ENCODE assay signal across 8 mouse cellular contexts in the genomic region with DNA sequence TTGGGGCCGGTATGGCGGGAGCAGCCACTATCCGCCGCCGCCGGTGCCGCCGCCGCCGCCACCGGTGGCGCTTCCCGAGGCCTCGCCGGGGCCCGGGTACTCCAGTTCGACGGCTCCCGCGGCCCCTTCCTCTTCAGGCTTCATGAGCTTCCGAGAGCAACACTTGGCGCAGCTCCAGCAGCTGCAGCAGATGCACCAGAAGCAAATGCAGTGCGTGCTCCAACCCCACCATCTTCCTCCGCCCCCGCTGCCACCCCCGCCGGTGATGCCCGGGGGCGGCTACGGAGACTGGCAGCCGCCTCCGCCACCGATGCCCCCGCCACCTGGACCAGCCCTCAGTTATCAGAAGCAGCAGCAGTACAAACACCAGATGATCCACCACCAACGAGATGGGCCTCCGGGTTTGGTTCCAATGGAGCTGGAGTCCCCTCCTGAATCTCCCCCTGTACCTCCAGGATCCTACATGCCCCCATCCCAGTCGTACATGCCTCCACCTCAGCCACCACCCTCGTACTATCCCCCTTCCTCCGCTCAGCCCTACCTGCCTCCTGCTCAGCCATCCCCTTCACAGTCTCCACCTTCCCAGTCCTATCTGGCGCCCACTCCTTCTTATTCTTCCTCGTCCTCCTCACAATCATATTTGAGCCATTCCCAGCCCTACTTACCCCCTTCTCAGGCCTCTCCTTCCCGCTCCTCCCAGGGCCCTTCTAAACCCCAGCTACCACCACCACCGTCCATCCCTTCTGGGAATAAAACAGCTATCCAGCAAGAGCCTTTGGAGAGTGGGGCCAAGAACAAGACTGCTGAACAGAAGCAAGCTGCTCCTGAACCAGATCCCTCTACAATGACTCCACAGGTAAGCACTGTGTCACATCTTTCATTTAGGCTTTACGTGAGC. TPM values are rescaled to one million over a fixed set of nuclear protein-coding genes. Genes with fewer than 3 reads are reported as not detected.
DNase-seq lines count a peak whose midpoint lies in the region; ATAC-seq and TF ChIP-seq lines count a peak whose summit lies in the region.

No protein-coding gene starts in this region.

- dilution Hi-C loops in CH12.LX (cut with MboI; ENCODE audit: extremely low pct_ligation_motif_present, extremely low pct_unique_long_range_greater_than_20kb, low sequenced_read_pairs): no loop called here

- TF ChIP-seq RAD21 in CH12.LX (IDR thresholded peaks at IDR 0.05; ENCODE audit: low read depth, low read length): no peak

- peaks cover 3% of the 10 kb centered on the region for H3K9me3 ChIP-seq in CH12.LX (replicated peaks; ENCODE audit: low read length)
- no peaks in the 10 kb centered on the region for H3K9me3 ChIP-seq in lung, embryonic 15.5 days

- peaks cover 0 to 12% of the 10 kb centered on the region in 2 experiments for H3K36me3 ChIP-seq in CH12.LX (replicated peaks in 1 of 2; ENCODE audit: control insufficient read depth in 1 of 2, insufficient read depth in 1 of 2, low read length in 1 of 2)
- no peaks in the 10 kb centered on the region for H3K36me3 ChIP-seq in lung, embryonic 15.5 days

- H3K9ac ChIP-seq in CH12.LX (ENCODE audit: insufficient read depth, low read depth): peak overlapping the region; percentile 87
- peak overlapping the region; percentile 96 for H3K9ac ChIP-seq in lung, embryonic 15.5 days

- in situ Hi-C loops in CH12.LX (cut with MboI; ENCODE audit: low pct_ligation_motif_present, low pct_unique_long_range_greater_than_20kb, low sequenced_read_pairs): loop anchor here (25.0 kb wide), 1 partner anchor 184 kb away; no protein-coding TSS in a partner anchor

- peaks cover 46% of the 10 kb centered on the region for H3K79me2 ChIP-seq in CH12.LX (replicated peaks; ENCODE audit: control insufficient read depth, extremely low read depth, insufficient read depth, poor library complexity, severe bottlenecking)

- no peak overlapping the region for H3K27ac ChIP-seq in CH12.LX (ENCODE audit: insufficient read depth, low read depth)
- peak overlapping the region; percentile 66 for H3K27ac ChIP-seq in cortical plate, adult 2 months (ENCODE audit: insufficient read depth, low read length)
- peak overlapping the region; percentile 81 for H3K27ac ChIP-seq in lung, embryonic 15.5 days

- peak overlapping the region; percentile 72 to 92 (median 91) for H3K4me3 ChIP-seq in CH12.LX (replicated peaks in 1 of 3; ENCODE audit: low read depth in 2 of 3, low read length in 2 of 3, poor library complexity in 1 of 3)
- H3K4me3 ChIP-seq in cortical plate, adult 2 months (ENCODE audit: insufficient read depth, low read length): peak overlapping the region; percentile 92
- H3K4me3 ChIP-seq in lung, embryonic 15.5 days: peak overlapping the region; percentile 74

- no peak for DNase-seq in CH12.LX (ENCODE audit: extremely low read depth)
- peak; percentile 64 for DNase-seq in NIH3T3 (ENCODE audit: low read depth)
- peak; percentile 51 for DNase-seq in gastrocnemius, postnatal 14 days
- DNase-seq in layer of hippocampus, adult 9-10 months (ENCODE audit: low spot score): peak; percentile 25
- peak; percentile 8 for DNase-seq in retina, adult 2 months (ENCODE audit: low read depth, low spot score)
- no peak for DNase-seq in T-cell, adult 2 months (ENCODE audit: low spot score)

- no peak for TF ChIP-seq EP300 in CH12.LX (IDR thresholded peaks at IDR 0.05; ENCODE audit: low read length)

- under 1% methylated on average over 44 of the region's 44 CpGs for WGBS in lung, embryonic 15.5 days

- H3K27me3 ChIP-seq in CH12.LX (replicated peaks): no peaks in the 10 kb centered on the region
- no peaks in the 10 kb centered on the region for H3K27me3 ChIP-seq in lung, embryonic 15.5 days

- H3K4me2 ChIP-seq in CH12.LX (ENCODE audit: insufficient read depth, low read depth, poor library complexity, severe bottlenecking): peak overlapping the region; percentile 84
- peak overlapping the region; percentile 88 for H3K4me2 ChIP-seq in lung, embryonic 15.5 days

- ATAC-seq in lung, embryonic 15.5 days (ENCODE audit: borderline replicate concordance, extremely low read depth, low FRiP score, low TSS enrichment): peak; percentile 44

- intact Hi-C loops in gastrocnemius, postnatal 14 days (cut with DNase I; ENCODE audit: low total_unique reads): no loop called here

- TF ChIP-seq POLR2A in CH12.LX (IDR thresholded peaks at IDR 0.05; ENCODE audit: low read depth, low read length): no peak
- TF ChIP-seq POLR2A in cortical plate, adult 2 months (IDR thresholded peaks at IDR 0.05; ENCODE audit: extremely low read depth, insufficient read depth, low read length): no peak

- H3K4me1 ChIP-seq in CH12.LX (ENCODE audit: control insufficient read depth in 1 of 2, insufficient read depth in 2 of 2): peaks cover 0 to 13% of the 10 kb centered on the region in 2 experiments; a peak in 2 of 4 replicates
- peaks cover 3% of the 10 kb centered on the region; the same call in 1 of the 2 replicates for H3K4me1 ChIP-seq in cortical plate, adult 2 months (ENCODE audit: control insufficient read depth, insufficient read depth, low read length)
- peaks cover 22% of the 10 kb centered on the region for H3K4me1 ChIP-seq in lung, embryonic 15.5 days

- TF ChIP-seq CTCF in CH12.LX (conservative IDR thresholded peaks at IDR 0.05 in 1 of 2, IDR thresholded peaks at IDR 0.05 in 1 of 2; ENCODE audit: low read depth in 2 of 2, low read length in 2 of 2): no peak
- TF ChIP-seq CTCF in cortical plate, adult 2 months (IDR thresholded peaks at IDR 0.05; ENCODE audit: extremely low read depth, insufficient read depth, low read length): no peak

TF ChIP-seq in CH12.LX, 34 proteins besides CTCF, POLR2A, EP300 and RAD21:
- peak; percentile 41; the same call in 1 of the 2 replicates for TF ChIP-seq UBTF (IDR thresholded peaks at IDR 0.05; ENCODE audit: low read depth, low read length)
- no peak for TF ChIP-seq USF1 (IDR thresholded peaks at IDR 0.05; ENCODE audit: low read depth, low read length)

RNA-seq across cellular contexts. Expression of gene Ylpm1, which starts 0.6 kb away (rescaled TPM):
- total RNA-seq in CH12.LX (2012; rRNA removed) (20.1 and 22.3 TPM in 2 replicates), CH12.LX (2014; rRNA removed) (19.3 and 20.7 TPM in 2 replicates)
- 56.8 and 58.7 TPM in 2 replicates for polyA plus RNA-seq in CH12.LX (2012; ENCODE audit: insufficient read length, low read depth)
- polyA plus RNA-seq in cortical plate, adult 2 months (2012; rRNA removed): 64.0 and 69.9 TPM in 2 replicates
- total RNA-seq in gastrocnemius, postnatal 14 days (2021): 10 to 100 TPM; 15.4 to 17.5 TPM
- 23.3 and 28.4 TPM in 2 replicates for polyA plus RNA-seq in lung, embryonic 15.5 days (2015; fragmentation: Nextera tagmentation; extraction: Ambion mirVana)

RNA-seq across cellular contexts. Expression of gene Arel1, which starts 26.1 kb away (rescaled TPM):
- total RNA-seq in CH12.LX (2012; rRNA removed) (18.5 and 21.6 TPM in 2 replicates), CH12.LX (2014; rRNA removed) (20.0 and 22.5 TPM in 2 replicates)
- polyA plus RNA-seq in CH12.LX (2012; ENCODE audit: insufficient read length, low read depth): 14.2 and 16.9 TPM in 2 replicates
- polyA plus RNA-seq in cortical plate, adult 2 months (2012; rRNA removed): 66.9 and 70.4 TPM in 2 replicates
- 10 to 100 TPM; 15.7 to 17.4 TPM for total RNA-seq in gastrocnemius, postnatal 14 days (2021)
- 13.8 and 16.1 TPM in 2 replicates for polyA plus RNA-seq in lung, embryonic 15.5 days (2015; fragmentation: Nextera tagmentation; extraction: Ambion mirVana)

RNA-seq across cellular contexts. Expression of gene Fcf1, which starts 26.1 kb away (rescaled TPM):
- total RNA-seq in CH12.LX (2012; rRNA removed) (152 and 188 TPM in 2 replicates), CH12.LX (2014; rRNA removed) (273 and 340 TPM in 2 replicates)
- polyA plus RNA-seq in CH12.LX (2012; ENCODE audit: insufficient read length, low read depth): 239 and 265 TPM in 2 replicates
- 71.3 and 74.5 TPM in 2 replicates for polyA plus RNA-seq in cortical plate, adult 2 months (2012; rRNA removed)
- total RNA-seq in gastrocnemius, postnatal 14 days (2021): 10 to 100 TPM; 25.2 to 25.3 TPM
- 139 and 144 TPM in 2 replicates for polyA plus RNA-seq in lung, embryonic 15.5 days (2015; fragmentation: Nextera tagmentation; extraction: Ambion mirVana)

Comparison
In these comparisons a context has a peak if more than half of its experiments do, and no peak if none do; other contexts are left out.
1. DNase-seq: peak in NIH3T3 (single experiment), gastrocnemius, postnatal 14 days (single experiment), layer of hippocampus, adult 9-10 months (single experiment) and retina, adult 2 months (single experiment); none in CH12.LX (single experiment) and T-cell, adult 2 months (single experiment).
2. Peak in every context shown above with its lines, with median percentiles within 50 percentile points of each other: H3K4me3 ChIP-seq.